Mouse (Mus musculus) ES-E14 (cell line): ENCODE measurements around the gene Macrod2.

Experiments
- CHD2 ChIP-seq: IDR thresholded peaks from 2 replicates; pipeline ENCODE4 v1.6.1; 2014; ENCODE audit warnings: mild to moderate bottlenecking, low read depth, low read length, inconsistent platforms
- ZNF384 ChIP-seq: IDR thresholded peaks from 2 replicates; pipeline ENCODE4 v1.6.1; 2012; ENCODE audit warnings: low read depth, low read length, inconsistent platforms

DNA sequence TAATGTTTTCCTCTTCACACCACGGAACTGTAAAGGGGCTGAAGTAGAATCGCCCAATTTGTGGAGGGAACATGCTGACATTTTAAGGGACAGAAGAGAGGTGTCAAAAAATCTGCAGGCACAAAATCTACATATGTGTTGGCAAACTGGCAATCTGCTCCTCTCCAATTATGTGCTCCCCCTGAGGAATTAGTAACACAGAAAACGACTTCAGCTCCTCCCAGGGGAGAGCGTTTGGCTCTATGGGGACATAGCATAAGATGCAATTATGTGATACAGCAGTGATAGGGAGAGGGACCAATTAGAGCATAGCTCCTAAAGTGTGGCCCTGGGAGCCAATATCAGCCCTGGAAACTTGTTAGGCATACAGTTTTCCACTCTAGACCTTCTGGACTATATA lies 1317.2 kb downstream of the Macrod2 start:
- TF ChIP-seq ZNF384 (no peak), CHD2 (no peak)
